Mouse (Mus musculus): ENCODE data around the gene Kcnj1.

- TF ChIP-seq CTCF (conservative IDR thresholded peaks at IDR 0.05; ENCODE audit: low read length) (no peak), POU5F1 (IDR thresholded peaks at IDR 0.05; ENCODE audit: borderline replicate concordance, low read length) (no peak)
Measured at GRCm38 (mm10) chr9:32331162-32331561, 41.1 kb upstream of the Kcnj1 start.
